Mouse (Mus musculus): ENCODE results near the gene Polr2a. TPM values are rescaled to one million over a fixed set of nuclear protein-coding genes. Genes with fewer than 3 reads are reported as not detected.

The Polr2a gene
- total RNA-seq, 2 experiments from 2014 or later, result 33.0 to 33.9 TPM

DNA sequence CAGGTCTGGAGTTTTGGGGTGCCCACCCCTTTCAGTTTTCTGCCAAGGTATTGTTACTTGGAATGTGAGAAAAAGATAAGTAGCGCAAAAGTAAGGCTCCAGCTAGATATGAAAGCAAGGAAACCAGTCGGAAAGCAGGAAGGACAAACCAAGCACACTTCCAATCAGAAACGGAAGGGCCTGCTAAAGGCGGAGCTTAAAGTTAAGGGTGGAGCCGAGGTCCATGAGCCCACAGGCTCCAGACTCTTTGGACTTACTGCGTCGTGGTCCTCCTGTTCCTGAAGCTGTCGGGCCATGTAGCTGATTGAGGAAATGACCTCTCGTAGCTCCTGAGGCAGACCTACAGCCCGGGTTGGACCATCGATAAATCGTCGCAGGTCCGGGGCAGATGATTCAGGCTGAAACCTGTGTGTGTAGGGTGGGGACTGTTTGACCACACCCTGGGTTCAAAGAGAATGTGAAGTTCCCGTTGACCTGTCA, 26.4 kb upstream of the Polr2a start:
- peak; percentile 47 for DNase-seq (ENCODE audit: low spot score)

DNA sequence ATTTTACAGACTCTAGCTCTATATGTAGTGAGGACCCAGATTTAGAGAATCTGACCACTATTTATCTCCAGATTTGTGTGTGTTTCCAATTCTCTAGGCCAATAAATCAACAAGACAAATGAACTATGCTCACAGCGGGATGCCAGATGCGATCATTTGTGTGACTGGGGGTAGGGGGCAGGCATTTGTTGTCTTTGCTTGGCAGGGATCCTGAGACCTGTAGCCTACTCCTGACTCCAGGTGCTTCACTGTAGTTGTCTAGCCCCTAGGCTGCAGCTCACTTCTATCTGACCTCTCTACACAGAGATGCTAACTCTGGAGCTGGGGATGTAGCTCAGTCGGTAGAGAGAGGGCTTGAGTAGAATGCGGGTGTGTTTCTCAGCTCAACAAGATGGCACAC, 23.4 kb upstream of the Polr2a start:
- no peak for DNase-seq (ENCODE audit: low spot score)

DNA sequence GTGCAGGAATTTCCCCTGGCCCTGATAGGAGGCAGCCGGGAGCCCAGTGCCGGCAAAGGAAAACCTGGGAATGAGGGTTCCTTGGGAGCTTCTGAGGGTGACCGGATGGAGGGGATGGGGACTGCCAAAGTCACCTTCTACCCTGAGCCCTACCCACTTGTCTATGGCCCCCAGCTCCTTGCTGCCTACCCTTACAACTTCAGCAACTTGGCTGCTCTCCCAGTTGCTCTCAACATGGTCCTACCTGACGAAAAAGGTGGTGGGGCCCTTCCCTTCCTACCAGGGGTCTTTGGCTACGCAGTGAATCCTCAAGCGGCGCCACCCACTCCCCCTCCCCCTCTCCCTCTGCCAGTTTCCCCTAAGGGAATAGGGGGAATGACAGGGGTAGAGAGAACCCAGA, 20.5 kb upstream of the Polr2a start:
- no peak for DNase-seq (ENCODE audit: low spot score)

DNA sequence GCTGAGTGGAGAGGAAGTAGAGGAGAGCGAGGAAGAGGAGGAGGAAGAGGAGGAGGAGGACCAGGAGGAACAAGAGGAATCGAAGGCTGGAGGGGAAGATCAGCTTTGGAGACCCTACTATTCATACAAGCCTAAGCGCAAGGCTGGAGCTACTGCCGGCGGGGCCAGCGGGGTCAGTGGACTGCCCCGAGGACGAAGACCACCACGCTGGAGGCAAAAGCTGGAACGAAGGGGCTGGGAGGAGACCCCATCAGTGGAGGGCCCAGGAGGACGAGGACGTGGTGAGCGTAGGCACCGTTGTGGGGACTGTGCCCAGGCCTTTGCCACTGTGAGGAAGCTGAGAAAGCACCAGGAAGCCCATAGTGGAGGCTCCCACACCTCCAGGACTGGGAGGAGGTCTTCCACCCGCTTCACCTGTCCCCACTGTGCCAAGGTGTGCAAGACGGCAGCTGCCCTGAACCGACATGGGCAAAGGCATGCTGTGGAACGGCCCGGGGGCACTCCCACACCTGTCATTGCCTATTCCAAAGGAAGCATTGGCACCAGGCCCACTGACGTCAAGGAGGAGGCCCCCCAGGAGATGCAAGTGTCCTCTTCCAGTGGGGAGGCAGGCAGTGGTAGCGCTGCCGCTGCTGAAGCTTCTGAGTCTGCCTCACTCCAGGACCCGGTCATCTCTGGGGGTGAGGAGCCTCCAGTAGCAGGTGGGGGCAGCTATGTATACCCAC, 20.0 kb upstream of the Polr2a start:
- DNase-seq (ENCODE audit: low spot score), result no peak

DNA sequence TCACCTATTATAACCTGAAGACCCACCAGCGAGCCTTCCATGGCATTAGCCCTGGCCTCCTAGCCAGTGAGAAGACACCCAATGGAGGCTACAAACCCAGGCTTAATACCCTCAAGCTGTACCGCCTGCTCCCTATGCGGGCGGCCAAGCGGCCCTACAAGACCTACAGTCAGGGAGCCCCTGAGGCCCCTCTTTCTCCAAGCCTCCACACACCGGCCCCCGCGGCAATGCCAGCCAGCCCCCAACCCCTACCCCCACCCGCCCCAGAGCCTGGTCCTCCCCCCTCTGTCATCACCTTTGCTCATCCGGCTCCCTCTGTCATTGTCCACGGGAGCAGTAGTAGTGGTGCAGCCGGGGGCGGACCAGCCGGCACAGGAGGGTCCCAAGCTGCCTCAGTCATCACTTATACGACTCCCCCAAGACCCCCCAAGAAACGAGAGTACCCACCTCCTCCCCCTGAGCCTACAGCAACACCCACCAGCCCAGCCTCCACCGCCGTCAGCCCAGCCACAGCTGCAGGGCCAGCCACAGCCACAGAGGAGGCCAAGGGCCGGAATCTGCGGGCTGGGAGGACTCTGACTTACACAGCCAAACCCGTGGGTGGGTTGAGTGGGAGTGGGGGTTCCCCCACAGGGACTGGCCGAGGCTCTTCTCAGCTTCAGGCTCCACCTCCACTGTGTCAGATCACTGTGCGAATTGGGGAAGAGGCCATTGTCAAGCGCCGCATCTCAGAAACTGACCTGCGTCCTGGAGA, 19.2 kb upstream of the Polr2a start:
- no peak for DNase-seq (ENCODE audit: low spot score)

DNA sequence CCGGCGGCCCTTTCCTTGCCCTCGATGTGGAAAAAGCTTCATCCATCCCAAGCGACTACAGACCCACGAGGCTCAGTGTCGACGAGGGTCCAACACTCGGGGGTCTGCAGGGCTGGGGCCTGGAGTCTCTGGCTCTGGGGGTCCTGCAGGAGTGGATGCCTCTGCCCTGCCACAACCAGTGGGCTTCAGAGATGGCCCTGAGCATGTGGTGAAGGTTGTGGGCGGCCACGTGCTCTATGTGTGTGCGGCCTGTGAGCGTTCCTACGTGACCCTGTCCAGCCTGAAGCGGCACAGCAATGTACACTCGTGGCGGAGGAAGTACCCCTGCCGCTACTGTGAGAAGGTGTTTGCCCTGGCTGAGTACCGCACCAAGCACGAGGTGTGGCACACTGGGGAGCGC, 18.1 kb upstream of the Polr2a start:
- DNase-seq (ENCODE audit: low spot score), result no peak

DNA sequence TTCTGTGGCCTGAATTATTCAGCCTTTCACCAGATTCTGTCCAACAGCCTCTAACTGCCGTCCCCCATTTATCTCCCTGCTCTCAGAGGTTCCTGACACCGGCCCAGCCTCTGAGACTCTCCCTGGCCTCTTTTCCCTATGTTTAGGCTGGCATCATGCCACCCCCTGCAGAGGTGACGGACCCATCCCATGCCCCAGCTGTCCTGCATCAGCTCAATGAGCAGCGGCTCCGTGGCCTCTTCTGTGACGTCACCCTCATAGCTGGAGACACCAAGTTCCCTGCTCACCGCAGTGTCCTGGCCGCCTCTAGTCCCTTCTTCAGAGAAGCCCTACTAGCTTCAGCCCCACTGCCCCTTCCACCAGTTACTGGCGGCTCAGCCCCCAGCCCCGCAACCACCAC, 17.3 kb upstream of the Polr2a start:
- no peak for DNase-seq (ENCODE audit: low spot score)

DNA sequence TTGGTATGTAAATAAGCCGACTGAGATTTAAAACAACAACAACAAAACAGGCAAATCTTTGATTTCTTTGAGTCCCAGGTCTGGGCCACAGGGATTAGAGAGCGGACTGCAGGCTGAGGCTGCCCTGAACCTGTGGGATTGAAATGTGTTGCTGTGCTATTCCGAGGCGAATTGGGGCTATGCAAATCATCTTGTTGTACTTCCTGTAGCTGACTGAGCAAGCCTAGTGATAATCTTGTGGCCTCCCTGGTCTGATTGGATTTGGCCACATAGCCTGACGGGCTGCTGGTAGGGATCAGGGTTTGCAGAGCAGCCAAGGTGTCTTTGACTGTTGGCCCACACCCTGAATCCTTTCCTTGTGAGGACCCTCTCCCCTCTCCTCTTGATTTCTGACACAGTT, 16.5 kb upstream of the Polr2a start:
- no peak for DNase-seq (ENCODE audit: low spot score)

DNA sequence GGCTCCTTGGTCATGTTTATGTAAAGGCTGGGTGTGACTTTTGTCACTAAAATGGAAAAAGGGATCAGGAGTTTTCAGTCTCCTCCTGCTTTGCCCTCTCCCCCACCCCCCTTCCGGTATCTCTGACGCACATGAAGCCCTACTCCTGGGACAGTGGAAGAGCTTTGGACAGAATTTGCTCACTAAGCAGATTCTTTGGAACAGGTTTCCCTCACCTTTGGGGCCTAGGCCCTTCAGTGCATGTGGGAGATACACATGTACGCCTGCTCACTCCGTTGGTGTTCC, 9.1 kb upstream of the Polr2a start:
- DNase-seq (ENCODE audit: low spot score), result no peak

DNA sequence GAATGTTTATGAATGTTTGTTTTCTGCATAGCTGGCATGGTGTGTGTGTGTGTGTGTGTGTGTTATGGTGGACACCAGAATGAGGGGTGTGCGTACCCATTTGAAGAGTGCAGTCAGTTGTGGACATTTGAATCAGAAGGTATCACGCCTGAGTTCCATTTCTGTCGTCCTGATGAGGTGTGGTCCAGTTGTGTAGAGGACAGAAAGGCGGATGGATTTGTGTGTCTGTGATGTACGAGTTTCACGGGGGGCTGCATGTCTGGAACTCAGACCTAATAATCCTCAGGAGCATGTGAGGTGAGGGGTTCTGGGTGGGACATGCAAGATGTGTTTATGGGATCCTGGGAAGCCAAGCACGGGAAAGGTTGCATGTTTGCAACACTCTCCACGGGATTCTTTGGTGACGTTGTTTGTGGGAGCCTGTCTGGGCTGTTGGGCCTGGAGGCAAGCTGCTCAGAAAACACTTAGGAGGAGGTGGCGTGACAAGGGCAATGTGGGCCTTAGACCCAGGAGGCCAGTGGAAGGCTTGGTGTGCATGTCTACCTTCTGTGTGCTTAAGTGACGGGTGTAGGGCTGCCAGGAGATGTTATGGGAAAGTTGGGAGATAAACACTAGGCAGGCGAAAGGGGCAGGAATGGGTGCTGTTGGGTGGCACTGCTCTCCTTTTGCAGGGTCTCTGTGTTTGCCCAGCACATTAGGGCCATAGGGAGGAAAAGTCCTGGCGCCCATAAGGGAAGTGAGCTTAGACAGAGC, 8.6 kb upstream of the Polr2a start:
- DNase-seq (ENCODE audit: low spot score), result no peak

DNA sequence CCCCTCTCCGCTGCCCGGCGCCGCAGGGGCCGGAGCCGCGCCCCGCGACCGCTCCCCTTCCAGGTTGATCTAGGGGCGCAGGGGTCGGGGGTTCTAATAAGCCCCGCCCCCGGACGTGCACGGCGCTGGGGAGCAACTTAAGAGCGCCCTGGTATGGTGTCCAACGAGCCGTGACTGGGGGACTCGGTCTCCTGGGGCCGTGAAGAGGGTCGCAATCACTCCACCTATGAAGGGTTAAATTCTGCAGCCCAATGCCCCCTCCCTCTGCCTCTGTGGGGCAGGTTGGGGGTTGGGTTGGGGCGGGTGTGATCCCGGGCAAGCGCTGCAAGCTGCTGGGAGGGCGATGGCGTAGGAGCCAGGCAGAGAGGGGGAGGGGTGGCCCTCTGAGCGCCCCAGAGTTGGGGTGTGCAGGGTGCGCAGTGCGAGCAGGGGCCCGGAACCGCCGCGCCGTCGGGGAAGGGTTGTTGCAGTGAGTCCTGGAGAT, 7.7 kb upstream of the Polr2a start:
- peak; percentile 66 for DNase-seq (ENCODE audit: low spot score)

DNA sequence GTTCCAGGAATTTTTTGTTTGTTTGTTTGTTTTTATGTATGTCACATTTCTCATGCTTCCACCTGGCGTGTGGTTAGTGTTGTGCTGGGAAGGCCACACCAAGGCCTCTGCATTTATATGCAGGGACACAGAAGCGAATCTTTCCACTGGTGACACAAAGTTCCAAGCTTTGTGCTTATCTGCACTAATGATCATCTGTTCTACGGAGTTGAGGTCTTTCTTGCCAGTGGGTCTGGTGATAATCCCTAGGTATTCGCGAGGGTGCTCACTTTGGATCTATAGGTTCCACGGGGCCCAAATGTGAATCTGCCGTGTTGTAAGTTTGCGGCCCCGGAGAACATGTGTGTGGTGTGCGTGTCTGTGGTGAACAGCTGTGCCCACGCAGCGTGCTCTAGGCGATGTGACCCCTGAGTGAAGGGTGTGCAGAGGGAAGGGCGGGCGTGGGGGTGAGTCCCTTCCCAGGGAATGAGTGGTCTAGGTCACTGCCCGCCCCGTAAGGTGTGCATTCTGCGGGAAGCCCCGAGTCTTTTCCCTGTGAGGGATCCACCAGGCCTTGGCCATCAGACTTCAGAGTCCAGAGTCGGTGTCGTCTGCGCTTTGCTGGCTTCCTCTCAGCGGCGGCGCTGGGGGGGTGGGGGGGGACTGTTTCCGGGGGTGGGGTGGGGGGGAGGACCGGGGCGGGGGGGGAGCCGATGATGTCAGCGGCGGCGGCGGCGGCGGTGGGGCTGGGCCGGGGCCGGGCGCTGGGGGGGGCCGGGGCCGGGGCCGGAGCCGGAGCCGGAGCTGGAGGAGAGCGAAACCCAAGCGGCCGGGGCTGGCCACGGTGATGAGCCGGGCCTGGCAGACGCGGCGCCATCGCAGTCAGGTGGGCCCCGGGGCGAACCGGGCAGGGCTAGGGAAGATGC, 7.0 kb upstream of the Polr2a start, which contains the start of gene Zbtb4:
Zbtb4 (plus strand) TSS at position 692 of the 905 bp plus-strand sequence.
- DNase-seq (ENCODE audit: low spot score), result peak; percentile 27

DNA sequence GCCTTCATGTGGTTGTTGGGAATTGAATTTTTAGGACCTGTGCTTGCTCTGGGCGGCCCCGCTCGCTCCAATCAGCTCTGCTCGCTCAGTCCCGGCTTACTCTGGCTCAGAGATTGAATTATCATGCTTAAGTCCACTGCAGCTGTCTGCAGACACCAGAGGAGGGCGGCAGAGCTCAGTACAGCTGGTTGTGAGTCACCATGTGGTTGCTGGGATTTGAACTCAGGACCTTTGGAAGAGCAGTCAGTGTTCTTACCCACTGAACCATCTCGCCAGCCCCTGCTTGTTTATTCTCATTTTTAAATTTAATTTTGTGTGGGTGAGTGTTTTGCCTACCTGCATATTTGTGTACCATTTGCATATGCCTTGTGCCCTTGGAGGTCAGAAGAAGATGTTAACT, 5.1 kb upstream of the Polr2a start:
- DNase-seq (ENCODE audit: low spot score), result no peak

DNA sequence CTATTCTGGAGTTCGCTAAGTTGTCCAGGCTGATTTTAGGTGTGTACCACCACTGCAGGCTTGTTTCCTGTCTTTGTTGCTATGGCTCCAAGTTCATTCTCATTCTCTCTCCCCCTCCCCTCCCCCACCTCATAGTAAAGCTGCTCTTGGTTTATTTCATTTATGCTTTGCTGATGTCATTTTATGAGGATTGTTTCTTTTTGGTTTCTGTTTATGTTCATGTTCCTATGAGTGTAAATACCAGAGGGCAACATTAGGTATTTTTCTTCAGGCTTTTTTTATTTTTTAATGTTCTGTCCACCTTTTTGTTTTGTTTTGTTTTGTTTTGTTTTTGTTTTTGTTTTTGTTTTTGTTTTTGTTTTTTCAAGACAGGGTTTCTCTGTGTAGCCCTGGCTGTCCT, 3.4 kb upstream of the Polr2a start, which contains the start of gene Slc35g3:
Slc35g3 (minus strand) TSS at position 101 of the 400 bp plus-strand sequence.
- no peak for DNase-seq (ENCODE audit: low spot score)

DNA sequence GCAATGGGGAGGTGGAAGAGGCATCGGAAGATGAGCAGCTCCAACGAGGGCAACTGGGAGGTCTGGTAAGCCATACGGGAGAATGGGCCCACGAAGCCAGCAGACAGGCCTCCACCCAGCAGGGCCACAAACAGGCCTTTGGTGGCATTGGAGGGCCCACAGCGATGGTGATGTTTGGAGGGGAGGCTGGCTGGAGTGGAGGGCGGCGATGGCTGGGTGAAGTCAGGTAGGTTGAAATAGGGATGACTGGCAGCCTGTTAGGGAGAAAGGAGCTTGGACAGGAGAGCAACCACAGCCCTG, 2.4 kb upstream of the Polr2a start:
- no peak for DNase-seq (ENCODE audit: low spot score)

DNA sequence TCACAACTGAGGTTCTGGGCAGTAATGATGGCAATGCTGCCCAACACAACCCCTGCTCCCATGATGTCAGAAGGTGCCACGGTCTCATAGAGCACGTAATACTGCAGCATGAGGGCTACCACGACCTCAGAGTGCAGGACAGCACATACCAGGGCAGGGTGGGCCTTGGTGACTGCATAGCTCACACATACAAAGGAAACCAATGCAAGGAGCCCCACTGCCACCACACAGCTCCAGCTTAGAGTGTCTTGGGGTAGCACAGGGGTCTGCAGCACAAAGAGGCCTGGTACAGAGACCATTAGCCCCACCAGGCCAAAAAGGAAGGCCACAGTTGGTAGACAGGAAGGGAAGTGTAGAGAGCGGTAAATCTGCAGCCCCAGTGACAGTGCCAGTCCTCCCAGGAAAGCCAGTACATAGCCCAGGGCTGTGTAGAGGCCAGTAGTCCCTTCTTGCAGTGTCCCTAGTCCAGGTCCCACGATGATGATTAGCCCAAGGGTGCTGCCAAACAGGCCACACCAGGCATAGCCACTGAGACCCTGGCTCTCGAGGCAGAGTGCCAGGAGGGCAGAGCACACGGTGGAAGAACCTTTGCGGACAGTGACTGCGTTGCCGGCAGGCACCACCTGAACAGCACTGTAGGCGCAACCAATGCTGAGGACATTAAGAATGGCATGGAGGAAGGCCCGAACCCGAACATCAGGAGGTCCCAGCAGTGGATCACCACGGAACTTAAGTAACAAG, 1.9 kb upstream of the Polr2a start:
- DNase-seq (ENCODE audit: low spot score), result no peak

DNA sequence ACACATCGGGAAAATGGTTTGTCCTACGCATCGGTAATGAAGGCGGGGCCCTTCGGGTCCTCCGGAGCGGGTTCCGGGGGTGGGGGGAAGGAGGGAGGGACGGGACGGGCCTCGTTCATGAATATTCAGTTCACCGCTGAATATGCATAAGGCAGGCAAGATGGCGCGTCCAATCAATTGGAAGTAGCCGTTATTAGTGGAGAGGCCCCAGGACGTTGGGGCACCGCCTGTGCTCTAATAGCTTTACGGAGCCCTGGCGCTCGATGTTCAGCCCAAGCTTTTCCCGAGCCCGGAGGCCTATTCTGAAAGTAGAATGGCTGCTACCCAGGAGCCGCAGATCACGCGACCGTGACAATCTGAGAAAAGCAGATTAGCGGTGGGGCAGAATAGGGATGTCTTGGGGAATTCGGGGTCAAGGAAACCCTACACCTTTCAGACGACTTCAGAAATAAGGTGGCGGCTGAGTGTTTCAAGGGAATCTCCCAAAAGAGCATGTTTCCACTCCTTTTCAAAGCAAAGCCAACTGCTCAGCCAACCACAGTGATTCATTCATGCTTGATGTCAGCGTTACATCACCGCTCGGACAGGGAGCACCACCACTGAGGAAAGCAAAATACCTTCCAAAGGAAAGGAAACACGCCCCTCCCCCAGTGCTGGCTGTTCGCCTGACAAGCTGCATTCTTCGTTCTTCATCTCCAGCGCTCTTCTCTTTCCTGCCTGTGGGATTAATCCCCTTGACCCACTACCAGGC, 709 bp upstream of the Polr2a start:
- DNase-seq (ENCODE audit: low spot score), result peak; percentile 91

DNA sequence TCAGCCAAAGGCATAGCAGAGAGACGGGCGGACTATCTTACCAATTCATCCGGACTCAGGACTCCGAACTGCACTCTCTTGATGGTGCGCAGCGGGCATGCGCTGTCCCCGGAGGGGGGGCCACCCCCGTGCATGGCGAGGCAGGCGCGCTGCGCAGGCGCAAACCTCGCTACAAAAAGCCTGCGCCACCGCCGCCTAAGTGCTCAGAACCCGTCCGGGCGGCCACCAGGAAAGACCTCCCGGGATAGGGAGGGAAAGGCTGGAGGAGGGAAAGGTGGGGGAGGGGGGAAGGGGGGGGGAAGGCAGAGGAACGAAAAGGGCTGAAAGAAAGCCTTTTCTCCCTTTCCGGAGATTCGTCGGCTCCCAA, 364 bp downstream of the Polr2a start:
- DNase-seq (ENCODE audit: low spot score), result peak; percentile 97

DNA sequence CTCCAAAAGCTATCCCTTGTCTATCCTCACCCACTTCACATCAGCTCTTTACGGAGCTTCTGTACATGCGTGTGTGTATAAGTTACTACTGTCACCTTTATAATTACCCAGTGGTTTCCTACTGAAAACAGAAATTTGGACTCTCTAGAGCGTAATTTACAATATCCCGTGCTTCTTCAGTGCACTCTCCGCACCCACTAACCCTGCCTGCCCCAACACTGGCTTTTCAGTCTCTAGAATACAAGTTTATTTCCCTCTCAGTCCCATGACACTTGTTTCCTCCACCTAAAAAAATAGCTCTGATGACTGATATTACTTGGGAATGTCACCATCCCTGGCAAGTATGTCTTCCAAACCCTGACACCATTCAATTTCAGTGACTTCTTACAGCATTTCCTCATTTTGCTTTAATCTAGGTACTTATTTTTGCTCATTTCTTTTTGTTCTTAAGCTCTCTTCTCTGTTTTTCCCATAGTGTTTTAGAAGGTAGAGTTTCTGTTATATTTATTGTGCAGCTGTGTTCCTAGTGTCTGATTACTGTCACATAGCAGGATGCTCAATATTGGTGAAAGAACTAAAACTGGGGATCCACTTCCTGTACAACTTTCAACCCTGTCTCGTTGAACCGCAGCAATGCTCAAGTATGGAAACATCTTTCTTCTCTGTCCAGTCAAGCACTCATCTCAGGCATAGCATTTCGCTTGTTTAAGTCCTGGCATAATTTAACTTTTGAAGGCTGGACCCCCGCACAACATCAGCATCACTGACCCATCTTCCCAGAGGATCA, 941 bp downstream of the Polr2a start:
- no peak for DNase-seq (ENCODE audit: low spot score)

Data from gastrocnemius, adult 18-20 months (tissue).